Mouse (Mus musculus) intestine, embryonic 15.5 days (tissue): ENCODE results near the gene 2610301B20Rik. TPM values are rescaled to one million over a fixed set of nuclear protein-coding genes. Genes with fewer than 3 reads are reported as not detected.
"Not testable (repeated sequence)": the region's sequence is repeated elsewhere in the genome, so short reads cannot be mapped to it uniquely, and the experiment has no call there.

ENCODE experiments used
- ATAC-seq: fragments of 200-750 bp; cut with Nextera tagmentation; 2 replicates; pipeline ENCODE4 v1.8.0; 2017; ENCODE audit warnings: moderate TSS enrichment, moderate library complexity
- H3K27ac ChIP-seq: fragments of 300-500 bp; sonication (generic); 2 replicates; pipeline ENCODE4 v1.5.1; 2015; ENCODE audit warnings: mild to moderate bottlenecking, inconsistent platforms
- H3K27me3 ChIP-seq: fragments of 300-500 bp; sonication (generic); replicated peaks from 2 replicates; pipeline ENCODE4 v1.6.1; 2015; ENCODE audit warnings: inconsistent platforms
- H3K36me3 ChIP-seq: fragments of 300-500 bp; sonication (generic); 2 replicates; pipeline ENCODE4 v1.6.1; 2015; ENCODE audit warnings: inconsistent platforms
- H3K4me1 ChIP-seq: fragments of 300-500 bp; sonication (generic); replicated peaks from 2 replicates; pipeline ENCODE4 v1.6.1; 2015; ENCODE audit warnings: inconsistent platforms
- H3K4me2 ChIP-seq: fragments of 300-500 bp; sonication (generic); replicated peaks from 2 replicates; pipeline ENCODE4 v1.6.1; 2015; ENCODE audit warnings: mild to moderate bottlenecking, inconsistent platforms
- H3K4me3 ChIP-seq: fragments of 300-500 bp; sonication (generic); replicated peaks from 2 replicates; pipeline ENCODE4 v1.5.1; 2015; ENCODE audit warnings: inconsistent platforms
- H3K9ac ChIP-seq: fragments of 300-500 bp; sonication (generic); 2 replicates; pipeline ENCODE4 v1.6.1; 2015; ENCODE audit warnings: inconsistent platforms
- H3K9me3 ChIP-seq: fragments of 300-500 bp; sonication (generic); 2 replicates; pipeline ENCODE4 v1.6.1; 2016; ENCODE audit warnings: inconsistent platforms
- WGBS: fragments of 180-500 bp; shearing (Covaris S2); methylation state at CpG from one replicate; pipeline ENCODE4 v1.1.7; 2015; 5-methylcytosine and 5-hydroxymethylcytosine counted together
- polyA plus RNA-seq: library from polyadenylated mRNA; unstranded; fragments of >200 nt; fragmentation: Nextera tagmentation; extraction: Ambion mirVana; gene quantifications from 2 replicates; pipeline ENCODE4 v1.2.1, GENCODE M21; 2015

2610301B20Rik gene
- polyA plus RNA-seq, result 21.4 TPM in 2 replicates

DNA sequence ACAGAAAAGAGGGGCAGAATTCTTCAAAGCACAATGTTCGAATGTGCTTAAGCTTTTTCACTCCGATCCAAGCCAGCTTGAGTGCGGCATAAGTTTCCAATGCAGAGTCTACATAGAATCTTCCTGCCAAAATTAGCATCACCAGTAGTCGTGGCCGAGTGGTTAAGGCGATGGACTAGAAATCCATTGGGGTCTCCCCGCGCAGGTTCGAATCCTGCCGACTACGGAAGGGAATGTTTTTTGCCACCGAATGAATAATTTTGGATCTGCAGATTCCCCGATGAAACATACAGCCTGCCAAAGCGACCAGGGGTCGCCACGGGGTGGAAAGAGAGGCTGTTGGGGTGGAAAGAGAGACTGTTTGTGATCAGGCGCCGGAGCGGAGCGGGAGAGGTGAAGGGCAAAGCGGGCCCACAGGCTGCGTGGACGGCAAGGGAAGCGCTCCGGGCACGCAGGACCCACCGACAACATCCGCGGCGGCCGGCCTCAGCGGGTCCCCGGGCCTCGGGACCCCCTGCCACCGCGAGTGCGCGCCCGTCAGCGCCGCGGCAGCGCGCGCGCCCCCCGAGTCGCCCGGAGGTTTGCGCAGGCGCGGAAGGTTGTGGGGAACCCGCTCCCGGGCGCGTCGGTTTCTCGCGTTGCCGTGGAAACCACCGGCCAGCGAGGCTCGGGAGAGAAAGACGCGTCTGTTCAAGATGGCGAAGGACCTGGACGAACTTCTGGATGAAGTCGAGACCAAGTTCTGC is at the start of gene 2610301B20Rik:
TSS of gene 2610301B20Rik (plus strand) at position 579 of the 746 bp plus-strand sequence.
- peak within 1 kb of the TSS; percentile 87 for H3K9ac ChIP-seq
- peak within 1 kb of the TSS; percentile 94 for H3K4me3 ChIP-seq
- H3K4me1 ChIP-seq, result peaks cover 5% of the 10 kb centered on the region; the same call in 1 of the 2 replicates
- whole genome bisulfite sequencing, result under 1% methylated on average over 61 of the region's 68 CpGs
- peak within 1 kb of the TSS; percentile 99 for H3K27ac ChIP-seq
- ATAC-seq, result peak; percentile 94
- H3K9me3 ChIP-seq, result no peaks in the 10 kb centered on the region
- H3K4me2 ChIP-seq, result peak within 1 kb of the TSS; percentile 74
- H3K36me3 ChIP-seq, result no peaks in the 10 kb centered on the region
- H3K27me3 ChIP-seq, result no peaks in the 10 kb centered on the region

DNA sequence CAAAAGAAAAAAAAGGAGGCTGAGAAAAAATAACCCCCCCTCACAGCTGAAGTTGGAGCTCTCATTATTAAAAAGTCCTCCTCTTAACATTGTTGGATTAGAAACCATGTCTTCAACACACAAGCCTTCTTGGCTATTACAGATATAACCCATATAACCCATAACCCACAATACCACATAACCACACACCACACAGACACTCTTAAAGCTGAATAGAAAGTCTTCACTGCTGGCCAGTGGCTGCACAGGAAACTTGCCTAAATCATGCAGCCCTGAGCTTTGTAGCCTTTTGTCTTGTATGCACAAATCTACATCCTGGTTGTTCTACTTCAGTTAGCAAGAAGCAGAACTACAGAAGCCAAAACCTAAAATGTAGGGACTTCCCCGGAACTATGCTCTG is 41.0 kb upstream of the 2610301B20Rik start:
- Histone ChIP-seq H3K9me3 (no peaks in the 10 kb centered on the region), H3K27me3 (no peaks in the 10 kb centered on the region), H3K27ac (no peak overlapping the region), H3K4me1 (no peaks in the 10 kb centered on the region), H3K4me2 (no peak overlapping the region), H3K4me3 (no peak overlapping the region), H3K9ac (no peak overlapping the region), H3K36me3 (no peaks in the 10 kb centered on the region)
- 89% methylated on average over 1 of the region's 1 CpGs for WGBS
- ATAC-seq, result no peak

DNA sequence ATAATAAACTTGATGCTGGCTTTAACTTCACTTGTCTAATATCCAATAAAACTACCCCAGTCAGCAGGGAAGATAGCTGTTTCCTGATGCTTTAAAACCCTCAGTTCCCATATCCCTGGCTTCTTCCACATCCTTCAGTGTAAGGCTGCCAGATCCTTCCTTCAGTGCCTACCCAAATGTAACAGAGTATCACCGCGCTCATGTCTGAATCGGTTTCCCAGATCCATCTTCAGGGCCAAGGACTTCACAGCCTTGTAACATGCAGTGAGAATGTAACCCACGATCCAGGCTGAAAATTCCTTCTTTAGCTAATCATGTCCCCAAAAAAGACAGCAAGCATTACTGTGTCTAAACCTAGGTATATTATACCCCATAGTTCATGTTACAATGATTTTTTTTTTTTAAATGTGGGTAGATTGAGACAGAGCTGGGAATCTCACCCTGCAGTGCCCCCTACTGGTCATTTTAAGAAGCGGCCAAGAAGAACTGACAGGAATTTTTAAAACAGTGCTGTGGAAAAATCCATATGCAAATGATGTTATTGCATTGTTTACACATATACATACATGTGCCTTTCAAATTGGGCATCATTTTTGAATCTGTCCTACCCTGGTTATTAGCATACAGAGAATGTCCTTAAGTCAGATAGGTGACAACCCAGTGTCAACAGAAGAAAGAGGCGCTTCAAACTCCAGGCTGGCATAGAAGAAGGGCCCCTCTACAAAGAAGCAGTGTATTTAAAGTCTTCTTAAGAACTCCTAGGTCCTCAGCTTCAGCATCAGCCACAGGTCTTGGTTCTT is 38.8 kb upstream of the 2610301B20Rik start:
- ATAC-seq, result no peak
- no peak overlapping the region for H3K4me2 ChIP-seq
- 73% methylated on average over 6 of the region's 6 CpGs for WGBS
- H3K27ac ChIP-seq, result no peak overlapping the region
- H3K27me3 ChIP-seq, result no peaks in the 10 kb centered on the region
- H3K9me3 ChIP-seq, result no peaks in the 10 kb centered on the region
- no peak overlapping the region for H3K4me3 ChIP-seq
- H3K4me1 ChIP-seq, result no peaks in the 10 kb centered on the region
- H3K36me3 ChIP-seq, result no peaks in the 10 kb centered on the region
- H3K9ac ChIP-seq, result no peak overlapping the region

DNA sequence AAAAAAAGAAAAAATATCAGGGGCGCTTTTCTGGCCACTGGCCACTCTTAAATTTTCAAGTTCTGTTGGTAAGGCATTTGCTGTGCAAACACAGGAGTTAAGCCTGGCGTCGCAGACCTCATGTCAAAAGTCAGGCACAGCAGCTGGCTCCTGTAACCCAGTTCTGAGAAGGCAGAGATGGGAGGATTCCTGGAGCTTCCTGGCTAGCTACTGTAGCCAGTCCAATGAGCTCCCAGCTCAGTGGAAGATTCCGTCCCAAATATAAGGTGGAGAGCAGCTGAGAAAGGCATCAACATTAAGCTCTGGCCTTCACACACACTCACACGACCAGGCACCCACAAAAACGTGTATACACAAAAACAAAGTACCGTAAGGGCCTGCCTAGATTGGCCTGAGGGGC is 28.4 kb upstream of the 2610301B20Rik start:
- Histone ChIP-seq H3K4me2 (no peak overlapping the region), H3K9me3 (no peaks in the 10 kb centered on the region), H3K4me3 (no peak overlapping the region), H3K4me1 (no peaks in the 10 kb centered on the region), H3K27me3 (no peaks in the 10 kb centered on the region), H3K9ac (no peak overlapping the region), H3K36me3 (no peaks in the 10 kb centered on the region), H3K27ac (no peak overlapping the region)
- no peak for ATAC-seq
- WGBS, result 55% methylated on average over 7 of the region's 7 CpGs

DNA sequence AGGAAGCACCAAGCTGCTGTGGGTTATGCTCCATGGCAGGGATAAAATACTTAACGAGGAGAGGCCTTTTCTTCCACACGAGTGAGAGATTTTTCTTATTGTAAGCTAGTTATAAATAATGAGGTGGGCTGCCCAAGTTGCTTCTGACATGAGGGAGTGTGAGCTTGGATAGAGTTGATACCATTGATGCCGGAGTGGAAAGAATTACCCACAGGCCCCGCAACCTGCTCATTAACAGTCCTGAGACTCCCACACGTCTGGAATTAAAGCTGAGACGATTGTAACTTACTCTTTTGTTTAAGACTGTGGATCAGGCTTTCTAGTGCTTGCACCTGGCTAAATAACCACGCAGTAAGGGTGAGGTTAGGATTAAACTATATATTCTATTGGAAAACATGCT is 24.5 kb upstream of the 2610301B20Rik start:
- Histone ChIP-seq H3K27me3 (no peaks in the 10 kb centered on the region), H3K4me2 (no peak overlapping the region), H3K27ac (no peak overlapping the region), H3K9ac (no peak overlapping the region), H3K4me3 (no peak overlapping the region), H3K9me3 (no peaks in the 10 kb centered on the region), H3K4me1 (no peaks in the 10 kb centered on the region), H3K36me3 (no peaks in the 10 kb centered on the region)
- no peak for ATAC-seq
- WGBS, result 73% methylated on average over 7 of the region's 7 CpGs

DNA sequence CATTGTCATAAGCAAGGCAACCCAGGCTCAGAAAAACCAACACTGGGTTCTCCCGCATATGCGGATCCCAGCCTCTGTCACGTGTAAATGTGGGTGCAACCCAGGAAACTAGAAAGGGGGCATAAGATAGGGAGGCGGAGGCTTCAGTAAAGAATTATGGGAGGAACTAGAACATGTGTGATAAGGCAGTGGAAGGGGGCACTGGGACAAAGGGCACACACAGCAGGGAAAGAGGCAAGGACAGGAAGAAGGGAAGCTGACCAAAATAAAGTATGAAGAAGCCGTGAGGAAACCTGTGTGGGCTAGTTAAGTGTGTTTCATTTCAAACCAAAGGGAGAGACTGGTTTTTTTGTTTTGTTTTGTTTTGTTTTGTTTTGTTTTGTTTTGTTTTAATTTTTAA is 23.3 kb upstream of the 2610301B20Rik start:
- H3K36me3 ChIP-seq, result no peaks in the 10 kb centered on the region

DNA sequence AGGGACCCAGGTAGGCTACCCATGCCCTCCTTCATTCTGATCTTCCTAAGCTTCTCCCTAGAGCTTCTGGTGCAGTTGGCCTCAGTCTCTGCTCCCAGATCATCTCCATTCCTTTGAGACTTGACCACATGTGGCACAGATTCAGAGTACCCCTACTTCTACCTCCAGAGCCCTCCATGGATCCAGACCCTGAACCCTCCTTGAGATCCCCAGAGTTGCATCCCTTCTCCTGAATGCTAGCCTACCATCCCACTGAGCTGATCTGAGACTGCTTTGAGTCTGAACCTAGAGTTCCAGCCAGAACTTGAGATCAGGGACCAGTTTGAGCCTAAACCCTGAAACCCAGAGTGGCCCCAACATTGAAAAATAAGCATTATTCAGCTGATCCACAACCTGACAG is 15.1 kb upstream of the 2610301B20Rik start:
- no peaks in the 10 kb centered on the region for H3K36me3 ChIP-seq
- H3K27ac ChIP-seq, result no peak overlapping the region
- no peaks in the 10 kb centered on the region for H3K9me3 ChIP-seq
- no peak for ATAC-seq
- no peak overlapping the region for H3K4me3 ChIP-seq
- no peaks in the 10 kb centered on the region for H3K27me3 ChIP-seq
- no peaks in the 10 kb centered on the region; the same call in 1 of the 2 replicates for H3K4me1 ChIP-seq
- no peak overlapping the region for H3K4me2 ChIP-seq
- no peak overlapping the region for H3K9ac ChIP-seq

More for the DNA sequence above, 23.3 kb upstream of the 2610301B20Rik start:
- H3K27ac ChIP-seq, result no peak overlapping the region
- peak; percentile 79 for ATAC-seq
- WGBS, result 64% methylated on average over 5 of the region's 5 CpGs
- H3K4me3 ChIP-seq, result no peak overlapping the region
- H3K9me3 ChIP-seq, result no peaks in the 10 kb centered on the region
- no peaks in the 10 kb centered on the region for H3K27me3 ChIP-seq
- no peak overlapping the region for H3K9ac ChIP-seq
- H3K4me2 ChIP-seq, result no peak overlapping the region
- H3K4me1 ChIP-seq, result no peaks in the 10 kb centered on the region

DNA sequence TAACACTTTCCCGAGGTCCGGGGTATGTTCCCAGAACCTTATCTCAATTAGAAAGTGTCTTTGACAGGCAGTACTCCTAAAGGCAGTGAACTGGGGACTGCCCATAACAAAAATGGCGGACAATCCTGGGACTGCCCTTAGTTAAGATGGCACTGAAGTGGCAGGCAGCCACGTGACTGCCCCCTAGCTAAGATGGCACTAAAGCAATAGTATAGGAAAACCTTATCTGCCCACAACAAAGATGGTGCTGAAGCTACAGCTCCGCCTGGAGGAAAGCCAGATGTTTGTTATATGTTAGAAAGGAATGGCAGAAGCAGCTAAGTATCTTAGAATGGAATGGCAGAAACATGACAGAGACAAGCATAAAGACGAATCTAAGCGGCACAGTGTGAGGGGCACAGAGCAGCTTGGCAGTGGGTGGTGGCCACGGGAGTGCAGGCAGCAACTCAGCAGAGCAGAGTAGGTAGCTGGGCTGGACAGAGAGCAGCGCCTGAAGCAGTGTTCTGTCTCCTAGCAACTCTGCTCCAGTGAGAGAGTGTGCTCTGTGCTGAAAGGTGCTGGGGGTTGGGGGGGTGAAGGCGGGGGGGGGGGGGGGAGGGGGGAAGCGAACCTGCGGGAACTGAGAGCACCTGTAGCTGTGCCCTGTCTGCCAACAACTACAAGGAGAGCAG is 14.3 kb upstream of the 2610301B20Rik start:
- no peaks in the 10 kb centered on the region for H3K36me3 ChIP-seq
- H3K9ac ChIP-seq, result no peak overlapping the region
- no peak overlapping the region for H3K4me3 ChIP-seq
- peak; percentile 76 for ATAC-seq
- H3K27me3 ChIP-seq, result no peaks in the 10 kb centered on the region
- no peaks in the 10 kb centered on the region for H3K9me3 ChIP-seq
- 42% methylated on average over 9 of the region's 12 CpGs for WGBS
- H3K27ac ChIP-seq, result no peak overlapping the region
- H3K4me2 ChIP-seq, result 0 out of 2 replicates have a peak overlapping the region, but pooled peaks have one; percentile 25
- no peaks in the 10 kb centered on the region; the same call in 1 of the 2 replicates for H3K4me1 ChIP-seq

DNA sequence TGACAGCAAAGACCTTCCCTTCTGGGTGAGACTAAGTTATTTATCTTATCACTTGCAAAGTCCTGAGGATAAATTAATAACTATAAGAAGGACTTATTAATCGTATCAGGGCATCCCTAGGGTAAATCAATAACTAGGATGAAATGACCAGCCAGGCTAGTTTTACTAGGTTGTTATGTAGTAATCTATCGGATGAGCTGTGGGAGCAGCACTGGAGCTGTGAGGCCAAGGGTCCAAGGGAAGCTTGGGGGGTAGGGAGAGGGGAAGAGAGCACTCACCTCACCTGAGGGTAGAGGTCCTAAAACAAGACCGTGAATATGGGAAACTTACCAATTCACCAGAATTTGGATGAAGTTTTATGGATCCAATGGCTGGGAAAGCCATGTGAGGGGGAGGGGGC is 13.5 kb upstream of the 2610301B20Rik start:
- ATAC-seq, result peak; percentile 68
- H3K4me3 ChIP-seq, result no peak overlapping the region
- 57% methylated on average over 3 of the region's 3 CpGs for WGBS
- H3K27me3 ChIP-seq, result no peaks in the 10 kb centered on the region
- H3K4me2 ChIP-seq, result peak overlapping the region; percentile 14; the same call in 1 of the 2 replicates
- no peaks in the 10 kb centered on the region; the same call in 1 of the 2 replicates for H3K4me1 ChIP-seq
- no peak overlapping the region for H3K9ac ChIP-seq
- H3K27ac ChIP-seq, result no peak overlapping the region
- H3K9me3 ChIP-seq, result no peaks in the 10 kb centered on the region
- H3K36me3 ChIP-seq, result no peaks in the 10 kb centered on the region

DNA sequence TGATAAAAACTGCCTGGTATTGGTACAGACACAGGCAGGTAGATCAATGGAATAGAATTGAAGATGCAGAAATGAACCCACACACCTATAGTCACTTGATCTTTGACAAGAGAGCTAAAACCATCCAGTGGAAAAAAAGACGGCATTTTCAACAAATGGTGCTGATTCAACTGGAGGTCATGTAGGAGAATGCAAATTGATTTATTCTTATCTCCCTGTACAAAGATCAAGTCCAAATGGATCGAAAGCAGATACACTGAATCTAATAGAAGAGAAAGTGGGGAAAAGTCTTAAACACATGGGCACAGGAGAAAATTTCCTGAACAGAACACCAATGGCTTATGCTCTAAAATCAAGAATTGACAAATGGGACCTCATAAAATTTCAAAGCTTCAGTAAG is 11.4 kb upstream of the 2610301B20Rik start:
- ATAC-seq, H3K36me3 ChIP-seq, H3K4me1 ChIP-seq, H3K4me3 ChIP-seq, H3K4me2 ChIP-seq, H3K9me3 ChIP-seq, H3K9ac ChIP-seq, H3K27me3 ChIP-seq, H3K27ac ChIP-seq: not testable (repeated sequence)
- 70% methylated on average over 2 of the region's 2 CpGs for WGBS

DNA sequence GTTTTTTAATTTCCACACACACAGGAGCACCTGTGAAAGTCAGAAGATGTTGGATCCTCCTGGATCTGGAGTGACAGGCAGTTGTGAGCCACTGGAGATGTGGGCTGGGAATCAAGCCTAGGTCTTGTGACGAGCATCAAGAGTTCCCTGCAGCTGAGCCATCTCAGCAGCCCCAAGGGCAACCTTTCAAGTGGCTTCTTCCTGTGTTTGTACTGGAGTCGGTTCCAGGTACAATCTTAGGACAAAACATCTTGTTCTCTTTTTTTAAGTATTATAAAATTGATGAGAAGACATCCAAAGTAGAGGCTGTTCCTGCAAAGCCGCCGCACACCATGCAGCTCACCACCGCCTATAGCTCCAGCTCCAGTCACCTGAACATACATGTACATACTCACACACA is 2.1 kb upstream of the 2610301B20Rik start:
- Histone ChIP-seq H3K9ac (no peak overlapping the region), H3K36me3 (no peaks in the 10 kb centered on the region), H3K9me3 (no peaks in the 10 kb centered on the region), H3K27me3 (no peaks in the 10 kb centered on the region), H3K27ac (no peak overlapping the region), H3K4me1 (peaks cover 5% of the 10 kb centered on the region; the same call in 1 of the 2 replicates), H3K4me3 (no peak overlapping the region), H3K4me2 (no peak overlapping the region)
- 71% methylated on average over 5 of the region's 5 CpGs for WGBS
- ATAC-seq, result no peak
